Mouse (Mus musculus) neutrophil, adult 65 days (primary cell): Measurements from ENCODE around the gene Btbd18. TPM values are rescaled to one million over a fixed set of nuclear protein-coding genes. Genes with fewer than 3 reads are reported as not detected.

Source experiments
- total RNA-seq: library from RNA; stranded (reverse); gene quantifications from 2 replicates; pipeline ENCODE4 v1.2.4, GENCODE M21; 2023

Gene Btbd18
- not detected in 2 replicates for total RNA-seq

DNA sequence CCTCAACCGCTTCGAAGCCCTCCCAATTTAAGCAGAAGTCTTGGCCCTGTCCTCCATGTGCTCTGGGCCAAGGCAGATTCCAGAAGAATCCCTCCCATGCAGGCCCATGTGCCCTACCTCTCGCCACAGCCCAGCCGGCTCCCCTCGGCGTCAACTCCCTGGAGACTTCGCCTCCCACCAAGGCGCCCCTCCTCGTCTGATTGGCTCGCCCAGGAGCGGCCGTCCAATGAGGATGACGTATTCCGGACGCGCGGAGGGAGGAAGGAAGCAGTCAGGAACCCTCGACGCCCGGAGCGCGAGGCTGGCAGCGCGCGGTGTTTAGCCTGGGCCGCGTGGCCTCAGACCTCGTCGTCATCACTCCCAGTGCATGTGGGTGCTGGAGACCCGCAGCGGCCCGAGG is at the start of gene Btbd18:
Gene Btbd18, plus strand, starts transcription at position 274 of the 400 bp plus-strand sequence.

DNA sequence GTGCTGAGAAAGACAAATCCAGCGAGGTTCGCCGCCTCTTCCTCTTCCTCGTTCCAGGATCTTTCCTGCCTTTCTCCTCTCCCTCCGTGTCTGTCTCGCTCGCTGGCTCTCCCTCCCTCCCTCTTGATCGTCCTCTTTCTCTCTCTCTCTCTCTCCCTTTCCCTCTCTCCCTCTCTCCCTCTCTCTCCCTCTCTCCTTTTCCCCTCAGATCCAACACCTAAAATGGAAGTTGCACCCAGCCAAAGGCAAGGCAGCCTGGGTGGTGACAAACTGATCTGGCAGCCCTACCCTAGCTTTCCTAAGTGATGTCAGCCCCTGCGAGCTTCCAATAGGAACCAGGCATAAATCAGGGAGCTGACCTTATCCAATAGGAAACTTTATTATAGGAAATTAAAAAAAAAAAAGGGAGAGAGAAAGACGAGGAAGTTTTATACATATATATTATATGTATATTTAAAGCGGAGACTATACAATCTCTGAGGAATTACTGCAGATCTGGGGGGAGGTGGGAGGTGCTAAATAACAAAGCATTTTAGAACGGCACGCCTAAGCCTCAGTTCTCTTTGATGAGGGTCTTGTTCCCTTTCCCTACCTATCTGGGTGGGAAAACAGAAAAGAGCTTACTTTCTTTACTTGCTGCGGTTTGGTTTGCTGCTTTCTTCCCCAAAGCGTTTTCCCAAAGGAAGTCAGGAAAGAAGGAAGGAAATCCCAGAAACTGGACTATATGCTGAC is 8.2 kb upstream of the Btbd18 start, which contains the start of gene Ctnnd1:
Gene Ctnnd1, minus strand, starts transcription at position 302 of the 732 bp plus-strand sequence.

DNA sequence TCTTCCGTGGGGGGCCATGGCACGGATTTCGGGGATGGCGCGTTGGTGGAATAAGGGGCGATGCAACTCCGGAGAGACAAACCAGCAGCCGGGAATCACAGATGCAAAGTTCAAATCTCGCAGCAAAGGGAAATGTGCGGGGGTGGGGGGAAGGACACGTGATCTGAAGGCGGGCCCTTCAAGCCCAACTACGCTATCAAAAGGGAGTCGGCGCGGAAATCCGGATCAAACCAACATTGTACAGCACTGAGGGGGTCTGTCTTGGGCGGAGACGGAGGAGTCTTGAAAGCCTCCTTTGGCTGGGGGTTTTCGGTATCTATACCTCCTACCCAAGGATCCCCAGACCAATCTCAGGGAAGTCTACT is 11.7 kb downstream of the Btbd18 start, which contains the start of gene Selenoh:
Gene Selenoh, minus strand, starts transcription at position 202 of the 365 bp plus-strand sequence.

DNA sequence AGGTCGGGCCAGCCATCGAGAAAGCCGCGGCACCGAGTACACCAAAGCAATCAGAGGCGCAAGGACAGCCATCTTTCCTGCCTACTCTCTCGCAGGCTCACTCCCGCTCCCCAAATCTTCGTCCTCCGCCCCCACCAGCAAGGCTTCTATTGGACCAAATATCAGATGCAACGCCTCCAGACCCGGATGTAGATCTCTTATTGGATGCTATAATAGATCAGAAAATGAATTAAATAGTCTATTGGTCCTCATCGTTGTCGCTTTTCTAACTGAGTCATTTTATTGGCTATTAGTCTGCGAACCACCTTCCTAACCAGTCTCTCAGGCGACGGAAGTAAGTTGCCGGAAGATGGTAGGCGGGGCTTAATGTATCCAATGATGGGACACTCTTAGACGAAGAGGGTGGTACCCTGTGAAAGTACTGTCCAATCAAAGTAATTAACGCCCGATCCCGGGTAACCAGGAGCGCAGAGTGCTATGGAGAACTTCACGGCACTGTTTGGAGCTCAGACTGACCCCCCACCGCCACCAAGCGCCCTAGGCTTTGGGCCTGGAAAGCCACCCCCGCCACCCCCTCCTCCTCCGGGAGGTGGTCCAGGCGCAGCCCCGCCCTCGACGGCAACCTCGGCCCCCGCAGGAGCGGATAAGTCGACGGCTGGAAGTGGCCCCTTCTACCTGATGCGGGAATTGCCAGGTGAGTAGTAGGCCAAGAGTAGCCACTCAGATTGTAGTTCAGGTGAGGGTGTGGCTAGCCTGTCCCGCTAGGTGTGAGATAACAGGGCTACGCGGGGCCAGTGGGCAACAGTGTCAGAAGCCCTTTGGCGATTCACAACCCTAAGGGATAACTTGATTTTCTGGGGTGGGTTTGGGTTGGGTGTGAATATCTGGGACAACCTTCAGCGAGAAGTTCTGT is 19.3 kb downstream of the Btbd18 start, which contains the start of the genes Gm28635 and Med19:
Gene Gm28635, minus strand, starts transcription at position 74 of the 913 bp plus-strand sequence.
Gene Med19, plus strand, starts transcription at position 435 of the 913 bp plus-strand sequence.

DNA sequence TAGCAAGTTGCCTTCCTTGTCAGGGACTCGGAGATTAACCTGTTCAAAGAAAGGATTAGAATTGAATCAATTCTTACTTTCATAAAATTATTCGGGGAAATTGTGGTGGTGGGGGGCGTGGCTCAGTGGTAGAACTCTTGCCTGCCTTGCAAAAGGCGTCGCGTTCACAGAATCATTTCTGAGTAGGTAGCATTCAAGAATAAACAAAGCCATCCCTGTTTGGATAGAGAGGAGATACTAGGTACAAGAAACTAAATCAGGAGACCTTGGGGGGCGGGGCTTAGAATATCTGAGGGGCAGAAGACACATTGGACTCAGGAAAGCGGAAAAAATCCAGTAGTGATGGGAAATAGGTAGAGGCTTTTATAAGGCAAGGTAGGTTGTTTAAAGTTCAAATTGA is 20.1 kb downstream of the Btbd18 start, which contains the start of gene Tmx2:
Gene Tmx2, minus strand, starts transcription at position 125 of the 400 bp plus-strand sequence.

DNA sequence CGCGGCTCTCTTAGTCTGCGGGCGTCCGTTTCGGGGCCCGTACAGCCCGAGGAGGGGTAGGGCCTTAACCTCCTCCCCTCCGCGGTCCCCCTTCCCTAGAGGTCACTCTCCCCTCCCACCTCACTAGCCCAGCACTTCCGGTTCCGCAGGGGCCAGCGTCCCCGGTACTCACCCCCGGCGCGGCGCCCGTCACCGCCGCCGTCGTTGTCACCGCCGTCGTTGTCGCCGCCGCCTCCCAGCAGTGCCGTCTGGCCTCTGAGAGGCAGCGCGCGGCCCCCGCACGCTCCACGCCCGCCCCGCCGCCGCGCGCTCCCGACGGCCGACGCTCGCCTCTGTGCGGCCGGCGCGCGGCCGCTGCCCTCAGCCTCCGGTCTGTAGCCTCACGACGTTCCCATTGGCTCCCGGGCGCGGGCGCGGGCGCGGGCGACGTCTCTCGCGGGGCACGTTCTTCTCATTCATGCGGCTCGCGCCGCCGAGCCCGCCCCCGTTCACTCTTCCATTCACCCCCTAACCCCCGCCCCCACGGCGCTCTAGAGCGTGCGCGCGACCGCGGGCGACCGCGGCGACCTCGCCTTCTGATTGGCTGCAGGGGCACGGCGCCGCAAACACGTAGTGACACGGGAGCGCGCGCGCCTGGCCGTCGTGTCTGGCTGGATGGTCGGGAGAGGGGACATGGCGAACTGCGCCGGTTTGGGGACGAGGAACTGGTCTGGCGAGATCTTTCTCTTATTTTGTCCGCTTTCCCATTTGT is 56.1 kb downstream of the Btbd18 start, which contains the start of gene Zdhhc5:
Gene Zdhhc5, minus strand, starts transcription at position 370 of the 751 bp plus-strand sequence.

Other genes with a start within 250 kb of the Btbd18 start
- 21.1 and 23.7 TPM in 2 replicates for gene Calcrl, start 233.7 kb upstream of the Btbd18 start, total RNA-seq
- 2.0 and 4.0 TPM in 2 replicates for gene Tfpi, start 182.3 kb upstream of the Btbd18 start, total RNA-seq
- gene Ctnnd1, start 8.3 kb upstream of the Btbd18 start, total RNA-seq: 6.8 and 9.8 TPM in 2 replicates
- 31.7 and 39.0 TPM in 2 replicates for gene Selenoh, start 11.7 kb downstream of the Btbd18 start, total RNA-seq
- not detected in 2 replicates for gene Gm28635, start 19.0 kb downstream of the Btbd18 start, total RNA-seq
- 6.2 and 6.5 TPM in 2 replicates for gene Med19, start 19.3 kb downstream of the Btbd18 start, total RNA-seq
- gene Tmx2, start 20.1 kb downstream of the Btbd18 start, total RNA-seq: 14.1 and 17.5 TPM in 2 replicates
- 44.6 and 51.2 TPM in 2 replicates for gene Zdhhc5, start 56.1 kb downstream of the Btbd18 start, total RNA-seq
- 21.5 and 26.7 TPM in 2 replicates for gene Clp1, start 68.3 kb downstream of the Btbd18 start, total RNA-seq
- gene Ypel4, start 75.0 kb downstream of the Btbd18 start, total RNA-seq: not detected in 2 replicates
- not detected in 2 replicates for gene Gm19426, start 84.6 kb downstream of the Btbd18 start, total RNA-seq
- 0.51 TPM in 1 of 2 replicates, not detected in the other for gene Serping1, start 116.4 kb downstream of the Btbd18 start, total RNA-seq
- gene Ube2l6, start 139.7 kb downstream of the Btbd18 start, total RNA-seq: 18.2 and 19.2 TPM in 2 replicates
- gene Smtnl1, start 163.6 kb downstream of the Btbd18 start, total RNA-seq: not detected in 2 replicates
- 4.4 and 4.5 TPM in 2 replicates for gene Timm10, start 167.9 kb downstream of the Btbd18 start, total RNA-seq
- gene Slc43a1, start 179.8 kb downstream of the Btbd18 start, total RNA-seq: 1.0 and 2.2 TPM in 2 replicates
- gene Rtn4rl2, start 227.6 kb downstream of the Btbd18 start, total RNA-seq: not detected in 2 replicates